Mouse (Mus musculus): ENCODE measurements around the gene Pgls. TPM values are rescaled to one million over a fixed set of nuclear protein-coding genes. Genes with fewer than 3 reads are reported as not detected.
A peak's percentile ranks its signal among the peaks of the same experiment; 100 is the strongest.

Pgls gene
- polyA plus RNA-seq, 1 experiment: 266 TPM

DNA sequence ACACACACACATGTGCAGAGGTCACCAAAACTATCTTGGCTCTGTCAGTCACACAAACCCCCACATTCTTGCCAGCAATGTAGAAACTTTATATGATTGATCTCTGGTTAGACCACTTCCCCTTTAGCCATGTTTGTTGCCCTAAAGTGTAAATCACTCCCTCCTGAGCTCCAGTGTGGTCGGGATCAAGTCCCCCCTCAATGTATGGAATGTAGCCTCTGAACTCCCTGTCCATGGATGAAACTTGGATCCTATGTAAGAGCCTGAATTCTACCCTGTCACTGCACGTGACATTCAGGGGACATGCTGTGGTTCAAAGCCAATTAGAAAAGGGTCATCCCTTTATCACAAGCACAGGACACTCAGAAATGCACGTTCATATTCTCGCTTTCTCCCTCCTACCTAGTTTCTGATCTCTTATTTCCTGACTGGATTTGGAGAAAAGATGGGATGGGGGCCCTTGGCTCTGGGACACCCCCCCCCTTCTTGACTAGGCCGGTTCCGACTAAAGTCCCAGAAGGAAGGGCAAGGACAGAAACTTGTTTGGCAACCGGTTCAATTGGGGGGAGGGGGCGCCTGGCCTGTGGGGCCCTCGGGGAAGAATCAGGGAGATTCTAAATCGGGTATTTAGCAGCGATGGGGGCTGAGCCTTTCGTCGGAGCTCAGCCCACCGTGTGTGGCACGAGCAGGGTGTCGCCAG lies 36.6 kb downstream of the Pgls start:
- no peak for TF ChIP-seq CTCF (IDR thresholded peaks at IDR 0.05; ENCODE audit: extremely low read depth, insufficient read length, insufficient replicate concordance, low read depth, low read length)
- WGBS: 6% methylated on average over 16 of the region's 16 CpGs

DNA sequence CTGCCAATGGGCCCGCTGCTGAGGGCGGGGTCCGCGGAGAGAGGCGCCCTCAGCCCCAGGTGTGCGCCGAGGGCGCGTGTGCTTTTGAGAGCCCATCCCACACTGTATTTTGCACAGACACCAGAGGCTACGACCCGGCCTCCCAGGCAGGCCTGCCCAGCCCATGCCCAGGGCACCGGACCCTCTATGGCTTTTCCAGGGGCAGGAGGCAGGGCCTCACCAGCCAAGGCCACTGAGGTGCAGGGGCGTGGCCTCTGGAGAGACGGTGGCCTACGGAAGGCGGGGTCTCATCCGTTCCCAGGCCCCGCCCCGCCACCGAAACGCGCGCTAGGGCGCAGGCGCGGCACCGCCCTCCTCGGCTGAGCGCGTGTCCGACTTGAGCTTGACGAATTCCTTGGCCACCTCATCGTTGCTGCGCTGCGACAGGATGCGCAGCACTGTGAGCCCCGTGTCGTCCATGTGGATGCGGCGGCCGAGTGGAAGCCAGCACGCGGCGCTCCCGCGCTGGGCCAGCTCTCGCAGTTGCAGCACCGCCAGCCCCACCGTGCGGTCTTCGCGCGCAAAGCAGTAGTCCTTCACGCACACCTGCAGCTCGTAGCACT lies 37.2 kb downstream of the Pgls start:
- no peak for TF ChIP-seq POLR2A (IDR thresholded peaks at IDR 0.05; ENCODE audit: low read depth, low read length)
- peak; percentile 31; the same call in 1 of the 2 replicates for TF ChIP-seq CTCF (IDR thresholded peaks at IDR 0.05; ENCODE audit: extremely low read depth, insufficient read length, insufficient replicate concordance, low read depth, low read length)

More for the DNA sequence above, 36.6 kb downstream of the Pgls start:
- Histone ChIP-seq H3K4me1 (ENCODE audit: control insufficient read depth, insufficient read depth, insufficient read length, low read length) (peaks cover 19% of the 10 kb centered on the region), H3K27ac (ENCODE audit: insufficient read depth, low read depth, low read length) (no peak overlapping the region), H3K36me3 (ENCODE audit: control insufficient read depth, insufficient read depth, low read length) (0 out of 2 replicates have a peak, but pooled peaks cover 8% of the 10 kb centered on the region), H3K4me3 (ENCODE audit: low read depth, low read length) (peak overlapping the region; percentile 62), H3K27me3 (ENCODE audit: control insufficient read depth, insufficient read depth, low read length) (no peaks in the 10 kb centered on the region; the same call in 1 of the 2 replicates)

DNA sequence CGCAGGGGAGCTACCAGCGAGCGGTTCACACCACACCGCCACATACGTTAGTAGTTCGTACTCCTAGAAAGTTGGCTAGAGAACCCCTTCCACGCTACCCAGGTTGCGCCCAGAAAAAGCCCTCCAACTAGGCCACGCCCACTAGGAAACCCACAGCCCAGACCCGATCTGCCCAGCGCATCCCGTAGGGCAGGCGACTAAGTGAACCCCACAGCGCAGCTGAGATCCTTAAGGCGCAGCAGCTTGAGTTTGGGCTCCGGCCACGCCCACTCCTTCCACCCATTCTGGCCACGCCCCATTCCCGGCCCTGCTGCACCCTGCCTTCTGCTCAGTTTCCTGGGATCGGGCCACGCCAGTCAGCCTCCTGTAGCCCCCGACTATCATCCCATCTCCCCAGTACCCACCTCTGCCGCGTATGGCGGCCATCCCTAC lies 37.8 kb downstream of the Pgls start:
- TF ChIP-seq POLR2A (IDR thresholded peaks at IDR 0.05; ENCODE audit: low read depth, low read length): no peak
- TF ChIP-seq CTCF (IDR thresholded peaks at IDR 0.05; ENCODE audit: extremely low read depth, insufficient read length, insufficient replicate concordance, low read depth, low read length): no peak
- Histone ChIP-seq H3K36me3 (ENCODE audit: control insufficient read depth, insufficient read depth, low read length) (0 out of 2 replicates have a peak, but pooled peaks cover 2% of the 10 kb centered on the region), H3K27ac (ENCODE audit: insufficient read depth, low read depth, low read length) (no peak overlapping the region), H3K4me1 (ENCODE audit: control insufficient read depth, insufficient read depth, insufficient read length, low read length) (peaks cover 19% of the 10 kb centered on the region), H3K4me3 (ENCODE audit: low read depth, low read length) (peak overlapping the region; percentile 62), H3K27me3 (ENCODE audit: control insufficient read depth, insufficient read depth, low read length) (no peaks in the 10 kb centered on the region; the same call in 1 of the 2 replicates)
- 3% methylated on average over 25 of the region's 25 CpGs for WGBS

More for the DNA sequence above, 37.2 kb downstream of the Pgls start:
- Histone ChIP-seq H3K4me1 (ENCODE audit: control insufficient read depth, insufficient read depth, insufficient read length, low read length) (peaks cover 19% of the 10 kb centered on the region), H3K4me3 (ENCODE audit: low read depth, low read length) (peak overlapping the region; percentile 62), H3K27me3 (ENCODE audit: control insufficient read depth, insufficient read depth, low read length) (no peaks in the 10 kb centered on the region; the same call in 1 of the 2 replicates), H3K36me3 (ENCODE audit: control insufficient read depth, insufficient read depth, low read length) (0 out of 2 replicates have a peak, but pooled peaks cover 7% of the 10 kb centered on the region), H3K27ac (ENCODE audit: insufficient read depth, low read depth, low read length) (no peak overlapping the region)
- WGBS: under 1% methylated on average over 55 of the region's 55 CpGs

DNA sequence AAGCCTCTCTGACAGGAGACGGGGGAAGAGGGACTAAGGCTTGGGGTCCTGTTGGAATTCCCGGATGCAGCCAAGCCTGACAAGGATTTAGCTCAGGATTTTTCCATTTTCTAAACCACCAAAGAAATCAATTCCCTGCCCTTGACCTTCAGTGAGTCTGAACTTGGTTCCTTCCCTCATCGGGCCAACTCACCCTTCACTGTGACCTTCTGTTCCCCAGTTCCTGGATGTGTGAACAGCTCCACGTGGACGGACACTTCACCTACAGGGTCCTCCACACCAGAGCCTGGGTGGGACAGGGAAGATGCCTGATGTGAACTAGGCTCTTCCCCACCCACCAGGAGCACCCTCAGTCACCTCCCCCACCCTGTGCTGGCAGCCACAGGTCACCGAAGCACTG lies 38.8 kb downstream of the Pgls start:
- 74% methylated on average over 6 of the region's 6 CpGs for WGBS
- H3K27me3 ChIP-seq (ENCODE audit: control insufficient read depth, insufficient read depth, low read length): no peaks in the 10 kb centered on the region; the same call in 1 of the 2 replicates
- H3K27ac ChIP-seq (ENCODE audit: insufficient read depth, low read depth, low read length): no peak overlapping the region
- no peak overlapping the region for H3K4me3 ChIP-seq (ENCODE audit: low read depth, low read length)
- H3K4me1 ChIP-seq (ENCODE audit: control insufficient read depth, insufficient read depth, insufficient read length, low read length): peaks cover 19% of the 10 kb centered on the region
- no peaks in the 10 kb centered on the region for H3K36me3 ChIP-seq (ENCODE audit: control insufficient read depth, insufficient read depth, low read length)
- TF ChIP-seq CTCF (IDR thresholded peaks at IDR 0.05; ENCODE audit: extremely low read depth, insufficient read length, insufficient replicate concordance, low read depth, low read length) (no peak), POLR2A (IDR thresholded peaks at IDR 0.05; ENCODE audit: low read depth, low read length) (no peak)

DNA sequence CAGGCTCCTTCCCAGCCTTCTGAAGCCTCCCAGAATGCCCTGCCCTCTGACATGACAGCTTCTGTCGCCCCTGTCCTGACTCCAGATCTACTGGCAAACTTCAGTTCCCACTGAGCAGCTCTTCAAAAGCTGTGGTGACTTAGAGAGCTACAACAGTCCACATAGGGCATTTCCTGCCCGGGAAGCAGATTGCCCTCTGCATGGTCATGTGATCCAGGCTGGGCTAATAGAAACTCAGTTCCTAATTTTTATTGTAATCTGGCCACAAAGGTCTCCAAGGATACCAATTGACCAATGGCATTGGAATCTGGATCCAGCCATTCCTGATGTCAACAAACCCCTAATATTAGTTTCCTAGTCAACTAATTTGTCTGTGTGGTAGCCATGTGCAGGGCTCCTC lies 39.9 kb downstream of the Pgls start:
- no peaks in the 10 kb centered on the region; the same call in 1 of the 2 replicates for H3K27me3 ChIP-seq (ENCODE audit: control insufficient read depth, insufficient read depth, low read length)
- no peaks in the 10 kb centered on the region for H3K36me3 ChIP-seq (ENCODE audit: control insufficient read depth, insufficient read depth, low read length)
- WGBS: 37% methylated on average over 2 of the region's 2 CpGs
- H3K4me3 ChIP-seq (ENCODE audit: low read depth, low read length): no peak overlapping the region
- peaks cover 19% of the 10 kb centered on the region for H3K4me1 ChIP-seq (ENCODE audit: control insufficient read depth, insufficient read depth, insufficient read length, low read length)
- no peak overlapping the region for H3K27ac ChIP-seq (ENCODE audit: insufficient read depth, low read depth, low read length)
- TF ChIP-seq CTCF (IDR thresholded peaks at IDR 0.05; ENCODE audit: extremely low read depth, insufficient read length, insufficient replicate concordance, low read depth, low read length) (no peak), POLR2A (IDR thresholded peaks at IDR 0.05; ENCODE audit: low read depth, low read length) (no peak)

DNA sequence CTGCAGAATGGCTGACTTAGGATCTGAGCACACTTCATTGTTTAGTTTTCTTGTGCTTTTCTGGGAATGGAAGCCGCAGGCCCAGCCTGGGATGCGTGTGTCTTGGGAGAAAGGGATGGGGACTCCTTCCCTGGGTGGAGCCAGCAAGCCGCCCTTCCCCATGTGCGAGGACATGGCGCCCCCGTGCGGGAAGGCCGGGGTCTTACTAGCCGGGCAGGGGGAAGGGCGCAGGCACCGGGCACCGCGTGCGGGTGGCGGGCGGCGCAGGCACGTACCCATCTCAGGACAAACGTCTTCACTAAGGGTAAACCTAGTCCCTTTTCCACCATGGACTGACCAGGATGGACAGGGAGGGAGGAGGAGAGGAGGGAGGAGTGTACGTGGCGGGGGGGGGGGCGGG lies 41.2 kb downstream of the Pgls start:
- 7% methylated on average over 19 of the region's 22 CpGs for WGBS
- H3K27ac ChIP-seq (ENCODE audit: insufficient read depth, low read depth, low read length): no peak overlapping the region
- peak overlapping the region; percentile 18 for H3K4me3 ChIP-seq (ENCODE audit: low read depth, low read length)
- TF ChIP-seq POLR2A (IDR thresholded peaks at IDR 0.05; ENCODE audit: low read depth, low read length) (no peak), CTCF (IDR thresholded peaks at IDR 0.05; ENCODE audit: extremely low read depth, insufficient read length, insufficient replicate concordance, low read depth, low read length) (peak; percentile 33; the same call in 1 of the 2 replicates)
- peaks cover 16% of the 10 kb centered on the region for H3K4me1 ChIP-seq (ENCODE audit: control insufficient read depth, insufficient read depth, insufficient read length, low read length)
- H3K36me3 ChIP-seq (ENCODE audit: control insufficient read depth, insufficient read depth, low read length): no peaks in the 10 kb centered on the region
- no peaks in the 10 kb centered on the region; the same call in 1 of the 2 replicates for H3K27me3 ChIP-seq (ENCODE audit: control insufficient read depth, insufficient read depth, low read length)
